Mouse (Mus musculus): Measurements from ENCODE around the gene Palm2.

Gene Palm2

DNA sequence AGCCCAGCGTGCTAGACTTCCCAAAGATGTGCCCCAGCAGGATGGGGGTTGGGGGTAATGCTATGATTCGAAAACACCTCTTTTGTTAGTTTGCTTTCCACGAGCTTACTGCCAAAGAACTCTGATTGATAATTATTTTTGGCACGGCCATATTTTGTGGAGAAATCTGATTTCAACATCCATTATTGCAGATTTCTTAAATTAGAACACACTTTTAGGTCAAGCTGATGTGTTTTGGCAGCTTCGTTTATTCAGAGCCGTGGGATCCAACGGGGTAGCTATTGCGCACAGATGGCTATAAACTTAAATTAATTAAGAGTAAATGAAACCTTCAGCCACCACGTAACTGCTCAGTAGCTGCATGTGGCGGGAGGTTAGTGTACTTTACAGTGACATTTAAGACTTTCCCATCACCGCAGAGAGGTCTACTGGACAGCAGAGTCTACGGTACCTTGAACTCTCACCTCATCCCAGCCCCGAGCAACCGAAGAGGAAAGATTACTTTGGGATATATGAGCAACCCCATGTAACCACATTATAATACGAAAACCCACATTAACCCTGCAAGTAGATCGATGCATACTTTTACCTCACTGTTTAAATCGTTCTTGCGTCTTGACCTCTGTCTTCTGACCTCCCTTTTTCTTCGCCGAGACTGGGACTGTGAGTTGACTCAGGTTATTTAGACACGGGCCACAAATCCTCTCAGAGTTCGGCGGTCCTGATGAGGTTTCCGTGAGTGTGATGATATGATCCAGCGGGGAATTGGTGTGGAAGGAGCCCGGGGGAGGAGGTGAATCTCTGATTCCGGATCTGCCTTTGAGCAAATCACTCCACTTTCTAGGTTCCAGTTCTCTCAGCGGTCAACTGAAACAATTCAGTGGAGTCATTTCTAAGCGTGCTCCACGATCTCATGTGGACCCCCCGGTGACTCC is 80.2 kb downstream of the Palm2 start:
- DNase-seq = peak; percentile 23

- DNase-seq = peak; percentile 22
Observed at GRCm38 (mm10) chr4:57515356-57515755, 81.3 kb downstream of the Palm2 start.

DNA sequence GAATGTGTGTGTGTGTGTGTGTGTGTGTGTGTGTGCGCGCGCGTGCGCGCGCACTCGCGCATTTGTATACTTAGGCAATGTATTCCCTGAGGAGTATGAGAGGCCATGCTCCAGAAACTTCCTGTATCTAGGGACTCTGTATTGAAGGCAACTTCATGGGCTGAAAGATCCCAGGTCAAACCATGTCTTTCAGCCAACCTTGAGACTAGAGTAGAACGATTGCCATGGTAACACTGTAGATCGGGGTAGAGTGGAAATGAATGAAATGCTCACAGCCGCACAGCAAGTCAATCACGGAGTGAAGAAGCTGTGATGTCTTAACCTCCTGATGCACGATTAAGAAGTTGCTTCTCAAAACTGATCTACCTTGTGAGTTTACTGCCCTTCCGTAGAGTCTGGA is 89.4 kb downstream of the Palm2 start:
- no peak for DNase-seq

GRCm38 (mm10) chr4:57524461-57524860 is 90.4 kb downstream of the Palm2 start:
- DNase-seq = no peak

DNA sequence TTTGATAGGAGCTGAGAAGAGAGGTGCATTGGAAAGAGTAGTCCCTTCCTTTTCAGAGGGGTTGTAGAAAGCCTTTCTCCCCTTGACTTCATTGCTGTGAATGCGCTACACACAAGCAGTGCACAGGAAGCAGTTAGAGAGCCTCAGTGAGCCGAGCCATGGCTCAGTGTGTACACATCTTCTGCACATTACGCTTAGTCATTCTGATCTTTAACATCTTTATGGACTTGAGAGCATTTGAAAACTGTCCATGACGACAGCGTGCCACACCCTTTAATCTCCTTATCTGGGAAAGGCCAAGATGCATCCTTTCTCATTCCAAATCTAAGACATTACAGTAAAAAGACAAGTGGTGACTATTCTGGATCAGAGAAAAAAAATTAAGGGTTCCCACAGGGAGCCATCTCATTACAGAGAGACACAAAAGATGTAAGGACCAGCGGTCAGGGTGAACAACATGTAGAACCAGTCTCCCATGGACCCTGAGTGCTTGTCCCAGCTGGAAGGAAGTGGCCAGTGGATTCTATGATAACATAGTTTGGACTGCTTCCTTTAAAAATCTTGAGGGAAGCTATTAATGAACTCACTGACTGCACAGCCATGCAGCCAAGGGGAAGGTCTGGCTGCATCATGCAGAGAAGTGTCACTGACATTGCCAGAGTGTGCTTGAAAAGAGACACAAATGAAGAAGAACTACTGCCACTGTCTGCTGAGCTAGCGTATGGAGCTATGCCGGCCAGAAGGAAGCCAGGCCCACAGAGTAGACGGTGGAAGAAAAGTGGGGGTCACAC is 91.4 kb downstream of the Palm2 start:
- DNase-seq = no peak

GRCm38 (mm10) chr4:57528296-57528695 is 94.2 kb downstream of the Palm2 start:
- no peak for DNase-seq

GRCm38 (mm10) chr4:57533686-57534085 is 99.6 kb downstream of the Palm2 start:
- DNase-seq = no peak

GRCm38 (mm10) chr4:57534232-57534631 is 100.2 kb downstream of the Palm2 start:
- DNase-seq = no peak

- no peak for DNase-seq
Observed at GRCm38 (mm10) chr4:57535087-57535486, 101.0 kb downstream of the Palm2 start.

DNA sequence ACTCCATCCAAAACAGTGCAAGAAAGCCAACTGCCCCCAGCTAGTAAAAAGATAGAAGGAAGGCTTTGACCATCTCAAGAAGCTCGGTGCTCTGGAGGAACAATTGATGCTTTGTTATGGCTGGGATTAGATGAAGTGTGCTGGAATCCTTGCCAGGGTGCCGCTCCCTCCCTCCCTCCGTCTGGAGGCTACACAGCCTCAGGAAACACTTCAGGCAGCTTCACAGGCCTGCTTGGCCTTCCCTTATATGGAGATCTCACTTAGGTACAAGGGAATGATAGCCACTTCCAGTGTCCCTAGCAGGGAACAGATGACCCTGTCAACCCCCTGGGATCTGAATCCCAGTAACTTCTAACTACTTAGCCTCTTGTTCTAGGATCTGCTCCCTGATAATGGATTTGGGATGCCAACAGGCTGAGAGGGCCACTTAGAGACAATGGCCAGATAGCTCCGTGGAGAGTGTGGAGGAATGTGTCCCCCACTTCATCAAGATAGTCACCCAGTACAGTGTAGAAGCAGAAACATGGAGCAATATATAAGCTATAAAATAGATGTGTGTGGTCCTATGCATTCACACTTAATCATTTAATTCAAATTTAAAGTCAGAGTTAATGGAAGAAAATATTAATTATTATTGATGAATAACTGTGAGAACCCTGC is 104.1 kb downstream of the Palm2 start:
- DNase-seq = peak; percentile 29

GRCm38 (mm10) chr4:57543692-57544256 is 109.7 kb downstream of the Palm2 start:
- DNase-seq = peak; percentile 58

DNA sequence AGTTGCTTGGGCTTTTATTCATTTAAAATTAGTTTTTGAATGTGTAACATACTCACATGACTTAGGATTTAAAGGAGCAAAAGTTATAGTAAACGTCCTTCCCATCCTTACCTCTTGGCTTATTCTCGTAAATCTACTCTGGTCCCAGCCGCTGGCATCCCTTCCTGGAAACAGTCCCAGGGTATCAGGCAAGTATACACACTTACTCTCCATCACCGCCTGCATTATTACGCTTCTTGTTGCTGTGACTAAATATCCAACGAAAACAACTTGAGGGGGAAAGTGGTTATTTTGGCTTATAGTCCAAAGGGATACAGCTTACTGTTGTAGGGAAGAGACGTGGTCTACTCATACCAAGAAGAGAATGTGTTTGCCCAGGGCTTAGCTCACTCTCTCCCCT is 113.7 kb downstream of the Palm2 start:
- DNase-seq = no peak

DNA sequence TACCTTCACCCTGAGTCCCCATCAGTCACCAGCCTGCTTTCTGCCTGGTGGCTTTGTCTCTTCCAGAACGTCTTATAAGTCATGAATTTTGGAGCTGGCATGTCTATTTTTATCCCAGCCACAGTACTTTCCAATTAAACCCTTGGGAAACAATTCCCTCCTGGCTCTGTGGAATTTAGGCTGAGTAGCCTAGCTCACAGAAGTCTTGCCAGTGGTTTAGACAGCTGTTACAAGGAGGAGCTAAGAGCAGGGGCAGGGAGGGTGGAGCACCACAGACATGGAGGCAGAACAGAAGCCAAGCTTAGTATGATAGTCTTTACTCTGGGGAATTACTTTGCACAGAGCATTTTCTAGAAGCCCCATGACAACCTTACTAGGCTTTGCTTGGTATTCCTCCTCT is 116.2 kb downstream of the Palm2 start:
- DNase-seq = no peak

DNA sequence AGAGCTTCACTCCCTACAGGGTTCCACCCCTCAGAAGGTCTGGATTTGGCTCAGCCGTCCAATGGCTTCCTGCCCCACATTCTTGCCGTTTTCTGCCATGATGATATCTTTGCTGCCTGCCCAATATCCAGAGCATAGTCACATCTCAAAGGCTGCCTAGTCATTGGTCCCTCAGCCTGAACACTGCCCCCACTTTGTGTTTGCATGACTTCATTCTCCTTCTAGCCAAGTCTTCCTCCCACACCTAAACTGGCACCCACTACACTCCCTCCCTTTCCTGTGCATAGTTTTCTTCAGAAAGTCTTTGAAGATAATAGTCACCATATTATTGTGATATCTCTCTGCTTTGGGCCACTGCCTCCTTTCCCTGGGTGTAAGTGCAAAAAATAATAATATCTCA is 123.1 kb downstream of the Palm2 start:
- no peak for DNase-seq

DNA sequence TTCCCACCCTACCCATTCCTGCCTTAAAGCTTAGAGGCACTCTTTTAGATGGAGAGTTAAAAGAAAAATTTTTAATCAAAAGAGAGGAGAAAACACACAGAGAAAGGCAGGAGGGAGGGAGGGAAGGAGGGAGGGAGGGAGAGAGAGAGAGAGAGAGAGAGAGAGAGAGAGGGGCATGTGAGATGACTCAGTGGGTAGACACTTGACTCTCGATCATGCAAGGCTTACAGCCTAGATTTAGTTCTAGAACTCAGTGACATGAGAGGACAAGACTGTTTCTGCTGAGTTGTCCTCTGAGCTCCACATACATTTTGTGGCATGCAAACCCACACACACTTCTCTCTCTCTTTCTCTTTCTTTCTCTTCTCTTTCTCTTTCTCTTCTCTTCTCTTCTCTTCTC is 125.4 kb downstream of the Palm2 start:
- DNase-seq = no peak

DNA sequence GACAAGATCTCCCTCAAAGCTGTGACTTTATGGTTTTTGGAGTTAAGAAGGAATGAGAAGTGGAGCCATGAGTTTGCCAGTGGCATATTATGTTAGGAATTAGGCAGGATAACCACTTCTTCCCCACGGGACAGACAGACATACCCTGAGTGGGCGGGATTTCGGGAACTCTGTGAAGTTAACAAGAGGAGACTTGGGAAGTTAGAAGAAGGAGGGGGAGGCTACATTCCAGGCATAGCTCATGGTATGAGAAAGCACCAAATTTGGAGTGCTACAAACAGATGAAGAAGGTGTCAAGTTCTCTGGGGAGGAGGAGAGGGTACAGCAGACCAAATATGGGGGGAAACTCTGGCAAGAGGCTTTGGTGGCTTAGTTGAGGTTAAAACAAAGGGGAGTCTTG is 126.0 kb downstream of the Palm2 start:
- peak; percentile 39 for DNase-seq

- DNase-seq = peak; percentile 44
Observed at GRCm38 (mm10) chr4:57561055-57561454, 127.0 kb downstream of the Palm2 start.

DNA sequence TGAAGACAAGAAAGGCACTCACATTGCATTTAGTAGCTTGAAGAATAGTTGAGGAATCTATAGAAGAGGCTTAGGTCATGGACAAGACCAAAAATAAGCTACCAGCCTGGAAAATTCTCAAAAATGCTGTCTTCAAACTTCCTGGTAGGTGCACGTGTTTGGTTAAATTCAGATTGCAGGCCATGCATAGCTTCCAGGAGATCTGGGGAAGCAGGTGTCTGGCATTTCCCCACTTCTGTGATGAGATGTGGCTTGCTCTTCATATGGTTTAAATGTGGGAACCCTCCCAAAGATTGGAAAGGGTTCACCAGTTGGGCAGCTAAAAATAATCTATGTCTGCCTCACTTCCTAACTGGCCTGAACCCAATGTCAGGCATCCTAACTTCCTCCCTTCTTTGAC is 131.2 kb downstream of the Palm2 start:
- DNase-seq = no peak

- DNase-seq = no peak
Observed at GRCm38 (mm10) chr4:57565811-57566210, 131.8 kb downstream of the Palm2 start.

DNA sequence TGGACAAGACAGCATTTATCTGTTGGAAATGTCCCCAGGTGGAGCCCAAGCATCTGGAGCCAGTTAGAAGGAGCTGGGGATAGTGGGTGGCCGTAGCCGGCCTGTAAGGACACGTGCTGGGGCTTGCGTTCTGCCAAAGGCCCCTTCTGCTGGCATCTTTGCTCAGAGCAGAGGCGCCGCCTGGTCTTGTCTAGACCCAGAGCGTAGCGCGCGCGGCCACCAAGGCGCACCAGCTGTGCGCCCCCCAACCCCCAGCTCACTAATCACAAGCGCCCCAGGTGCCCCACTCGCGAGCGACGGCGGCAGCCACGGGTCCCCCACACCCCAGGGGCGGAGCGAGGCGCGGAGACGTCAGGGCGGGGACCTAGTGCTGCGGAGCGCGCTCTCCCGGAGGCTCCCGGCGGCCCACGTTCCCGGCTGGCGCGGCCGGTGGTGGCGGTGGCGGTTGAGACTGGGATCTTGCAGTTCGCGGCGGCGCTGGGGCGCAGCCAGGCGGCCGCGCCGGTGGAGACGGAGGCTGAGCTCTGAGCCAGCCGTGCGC is 133.7 kb downstream of the Palm2 start, which contains the start of gene Pakap:
Gene Pakap (plus strand): TSS at position 514 of the 541 bp plus-strand sequence.
- peak; percentile 42 for DNase-seq

DNA sequence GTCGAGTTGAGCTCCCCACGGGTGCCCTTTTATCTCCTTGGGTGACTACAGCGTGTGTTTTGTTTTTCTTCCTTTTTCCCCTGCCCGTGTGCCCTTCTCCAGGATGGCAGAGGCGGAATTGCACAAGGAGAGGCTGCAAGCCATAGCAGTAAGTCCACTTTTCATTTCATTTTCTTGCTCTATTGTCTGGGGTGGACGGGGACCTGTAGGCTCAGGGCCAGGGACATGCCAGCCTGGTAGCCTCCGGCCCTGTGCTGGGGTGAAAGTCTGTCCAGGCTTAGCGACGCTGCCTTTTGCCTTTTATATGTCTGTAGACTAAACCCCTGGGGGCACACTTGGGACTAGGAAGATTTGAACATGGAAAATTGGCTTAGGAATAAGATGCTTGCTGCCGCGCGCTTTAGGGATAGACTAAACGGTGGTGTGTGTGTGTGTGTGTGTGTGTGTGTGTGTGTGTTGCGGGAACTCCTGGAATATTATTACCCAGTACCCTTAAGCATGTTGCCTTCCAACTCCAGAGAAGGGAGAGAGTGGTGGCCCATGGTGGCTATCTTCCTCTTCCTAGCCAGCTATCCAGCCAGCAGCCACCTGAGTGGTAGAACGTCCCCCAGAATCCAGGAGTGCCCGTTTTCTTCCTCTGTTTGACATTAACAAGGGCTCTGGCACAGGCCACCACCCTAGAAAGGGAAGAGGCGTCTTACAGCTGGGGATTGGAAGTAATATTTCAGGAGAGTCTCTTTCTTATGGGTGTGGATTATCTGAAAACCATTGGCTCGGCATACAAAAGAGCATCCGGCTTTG is 134.4 kb downstream of the Palm2 start:
- no peak for DNase-seq

DNA sequence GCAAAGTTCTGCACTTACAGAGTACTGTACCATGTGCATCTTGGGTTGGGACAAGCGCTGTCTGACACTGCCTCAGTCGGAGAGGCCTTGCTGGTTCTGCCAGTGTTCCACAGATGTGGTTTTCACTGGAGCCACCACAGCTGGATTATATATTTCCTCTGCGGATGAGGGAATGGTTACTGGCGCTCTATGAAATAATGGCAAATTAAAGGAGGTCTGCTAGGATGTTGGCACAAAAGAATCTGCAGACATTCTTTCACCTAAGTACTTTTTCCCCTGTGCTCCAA is 135.0 kb downstream of the Palm2 start:
- DNase-seq = no peak
